Mouse (Mus musculus) liver, embryonic 12.5 days (tissue): ENCODE data around the gene Ush1g. TPM values are rescaled to one million over a fixed set of nuclear protein-coding genes. Genes with fewer than 3 reads are reported as not detected.

Source experiments
- ATAC-seq: fragments of 200-750 bp; cut with Nextera tagmentation; 2 replicates; pipeline ENCODE4 v1.8.0; 2017; ENCODE audit warnings: moderate number of reproducible peaks, mild to moderate bottlenecking, moderate library complexity
- H3K27ac ChIP-seq: fragments of 300-500 bp; sonication (generic); 2 replicates; pipeline ENCODE4 v1.5.1; 2016; ENCODE audit warnings: mild to moderate bottlenecking
- H3K27me3 ChIP-seq: fragments of 300-500 bp; sonication (generic); replicated peaks from 2 replicates; pipeline ENCODE4 v1.6.1; 2016; ENCODE audit warnings: mild to moderate bottlenecking, moderate library complexity
- H3K36me3 ChIP-seq: fragments of 300-500 bp; sonication (generic); 2 replicates; pipeline ENCODE4 v1.6.1; 2016; ENCODE audit warnings: mild to moderate bottlenecking, moderate library complexity
- H3K4me1 ChIP-seq: fragments of 300-500 bp; sonication (generic); 2 replicates; pipeline ENCODE4 v1.6.1; 2016
- H3K4me2 ChIP-seq: fragments of 300-500 bp; sonication (generic); 2 replicates; pipeline ENCODE4 v1.6.1; 2016; ENCODE audit warnings: mild to moderate bottlenecking, moderate library complexity
- H3K4me3 ChIP-seq: fragments of 300-500 bp; sonication (generic); 2 replicates; pipeline ENCODE4 v1.5.1; 2016; ENCODE audit warnings: mild to moderate bottlenecking, moderate library complexity
- H3K9ac ChIP-seq: fragments of 300-500 bp; sonication (generic); 2 replicates; pipeline ENCODE4 v1.6.1; 2016; ENCODE audit warnings: mild to moderate bottlenecking, moderate library complexity
- H3K9me3 ChIP-seq: fragments of 300-500 bp; sonication (generic); replicated peaks from 2 replicates; pipeline ENCODE4 v1.6.1; 2016; ENCODE audit warnings: mild to moderate bottlenecking, moderate library complexity
- WGBS: fragments of 180-500 bp; shearing (Covaris S2); methylation state at CpG from one replicate; pipeline ENCODE4 v1.1.7; 2016; ENCODE audit not compliant: insufficient replicate concordance; 5-methylcytosine and 5-hydroxymethylcytosine counted together
- polyA plus RNA-seq: library from polyadenylated mRNA; unstranded; fragments of >200 nt; fragmentation: Nextera tagmentation; extraction: Ambion mirVana; gene quantifications from 2 replicates; pipeline ENCODE4 v1.2.1, GENCODE M21; 2016

Ush1g gene
- polyA plus RNA-seq: 0.25 and 0.32 TPM in 2 replicates

DNA sequence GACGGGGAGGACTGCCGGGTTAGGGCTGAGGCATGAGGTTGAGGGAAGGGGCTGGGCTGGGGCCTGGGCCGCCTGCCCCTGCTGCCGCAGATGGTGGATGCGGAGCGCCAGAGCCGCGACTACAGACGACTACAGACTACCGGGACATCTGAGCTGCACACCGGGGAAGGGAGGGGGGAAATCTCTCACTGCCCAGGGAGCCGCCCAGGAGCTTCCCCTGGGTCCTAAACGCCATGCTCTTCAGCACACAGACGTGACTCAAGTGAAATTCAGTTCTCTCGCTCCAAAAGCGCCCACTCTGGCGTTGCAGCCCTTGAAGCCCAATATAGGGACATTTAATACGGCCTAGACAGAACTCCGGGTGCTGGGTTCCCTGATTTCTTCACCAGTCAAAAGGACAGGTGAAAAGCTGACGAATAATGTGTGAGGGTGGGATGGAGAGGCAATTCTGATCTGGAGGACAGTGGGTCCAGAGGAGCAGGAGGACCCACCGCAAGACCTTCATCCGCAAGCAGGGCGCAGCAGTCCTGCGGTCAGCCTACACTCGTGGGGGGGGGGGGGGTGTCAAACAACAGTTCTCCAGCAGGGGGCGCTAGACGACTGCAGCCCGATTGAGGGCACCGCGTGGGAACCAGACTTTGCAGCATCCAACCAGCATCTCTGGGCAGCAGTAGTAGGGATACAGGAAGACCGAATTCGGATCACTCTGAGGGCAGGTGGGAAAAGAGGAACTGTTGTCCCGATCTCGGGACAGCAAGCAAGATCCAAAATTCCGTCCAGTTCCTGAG is at the start of gene Ush1g:
Ush1g (minus strand) TSS at position 136 of the 788 bp plus-strand sequence.
- Histone ChIP-seq H3K4me2 (peak within 1 kb of the TSS; percentile 37), H3K4me1 (peaks cover 18% of the 10 kb centered on the region), H3K4me3 (no peak within 1 kb of the TSS; the same call in 1 of the 2 replicates), H3K9ac (no peak within 1 kb of the TSS), H3K36me3 (no peaks in the 10 kb centered on the region), H3K9me3 (no peaks in the 10 kb centered on the region), H3K27ac (no peak within 1 kb of the TSS), H3K27me3 (peaks cover 95% of the 10 kb centered on the region)
- WGBS: 8% methylated on average over 35 of the region's 35 CpGs
- ATAC-seq: no peak; the same call in 1 of the 2 replicates

DNA sequence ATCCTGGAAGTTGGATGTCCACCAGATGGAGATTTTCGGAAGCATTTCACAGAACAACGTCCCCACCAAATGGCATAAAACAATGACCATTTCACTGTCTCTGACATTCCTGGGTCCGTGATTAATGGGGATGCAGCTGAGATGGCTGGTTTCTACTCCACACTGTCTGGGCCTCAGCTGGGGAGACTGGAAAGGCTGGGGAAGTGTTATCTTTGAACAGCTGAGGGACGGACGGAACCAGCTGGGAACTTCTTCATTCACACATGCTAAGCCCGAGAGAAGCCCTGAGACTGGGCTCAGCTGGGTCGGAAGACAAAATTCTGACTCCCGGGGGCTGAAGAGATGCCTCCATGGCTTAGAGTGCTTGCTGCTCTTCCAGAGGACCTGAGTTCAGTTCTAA is 49.5 kb upstream of the Ush1g start:
- no peaks in the 10 kb centered on the region for H3K9me3 ChIP-seq
- no peak overlapping the region for H3K9ac ChIP-seq
- H3K4me3 ChIP-seq: no peak overlapping the region
- H3K27ac ChIP-seq: no peak overlapping the region
- H3K36me3 ChIP-seq: no peaks in the 10 kb centered on the region
- WGBS: 60% methylated on average over 8 of the region's 8 CpGs
- no peak overlapping the region for H3K4me2 ChIP-seq
- no peak for ATAC-seq
- peaks cover 98% of the 10 kb centered on the region for H3K27me3 ChIP-seq
- peaks cover 14% of the 10 kb centered on the region for H3K4me1 ChIP-seq

- no peak for ATAC-seq
- peaks cover 98% of the 10 kb centered on the region for H3K27me3 ChIP-seq
- whole genome bisulfite sequencing: 38% methylated on average over 7 of the region's 7 CpGs
Observed at GRCm38 (mm10) chr11:115370368-115370767, 48.5 kb upstream of the Ush1g start.

GRCm38 (mm10) chr11:115367395-115367944 is 45.6 kb upstream of the Ush1g start, which contains the start of gene Hid1:
Gene Hid1, minus strand, starts transcription at chr11:115367756.
- H3K4me2 ChIP-seq: peak within 1 kb of the TSS; percentile 71
- peak; percentile 71 for ATAC-seq
- peak within 1 kb of the TSS; percentile 42 for H3K4me3 ChIP-seq
- peaks cover 11% of the 10 kb centered on the region for H3K4me1 ChIP-seq
- H3K27me3 ChIP-seq: peaks cover 88% of the 10 kb centered on the region
- under 1% methylated on average over 39 of the region's 39 CpGs for WGBS
- peak within 1 kb of the TSS; percentile 39; the same call in 1 of the 2 replicates for H3K9ac ChIP-seq
- no peak within 1 kb of the TSS for H3K27ac ChIP-seq
- no peaks in the 10 kb centered on the region for H3K36me3 ChIP-seq
- no peaks in the 10 kb centered on the region for H3K9me3 ChIP-seq

More at GRCm38 (mm10) chr11:115370368-115370767, 48.5 kb upstream of the Ush1g start:
- Histone ChIP-seq H3K4me1 (peaks cover 14% of the 10 kb centered on the region), H3K27ac (no peak overlapping the region), H3K9ac (no peak overlapping the region), H3K4me2 (no peak overlapping the region), H3K9me3 (no peaks in the 10 kb centered on the region), H3K4me3 (no peak overlapping the region), H3K36me3 (no peaks in the 10 kb centered on the region)

- no peak overlapping the region for H3K27ac ChIP-seq
- peaks cover 11% of the 10 kb centered on the region for H3K4me1 ChIP-seq
- H3K4me3 ChIP-seq: peak overlapping the region; percentile 42
- H3K9ac ChIP-seq: 0 out of 2 replicates have a peak overlapping the region, but pooled peaks have one; percentile 39
- H3K4me2 ChIP-seq: peak overlapping the region; percentile 71
- H3K9me3 ChIP-seq: no peaks in the 10 kb centered on the region
- 8% methylated on average over 28 of the region's 28 CpGs for WGBS
- peaks cover 87% of the 10 kb centered on the region for H3K27me3 ChIP-seq
- 0 out of 2 replicates have a peak, but pooled peaks have one; percentile 20 for ATAC-seq
- H3K36me3 ChIP-seq: no peaks in the 10 kb centered on the region
Observed at GRCm38 (mm10) chr11:115366706-115367394, 45.0 kb upstream of the Ush1g start.

- Histone ChIP-seq H3K9ac (no peak overlapping the region), H3K4me2 (no peak overlapping the region), H3K9me3 (no peaks in the 10 kb centered on the region), H3K4me1 (peaks cover 11% of the 10 kb centered on the region), H3K27ac (no peak overlapping the region), H3K4me3 (no peak overlapping the region), H3K27me3 (peaks cover 87% of the 10 kb centered on the region), H3K36me3 (no peaks in the 10 kb centered on the region)
- WGBS: 27% methylated on average over 7 of the region's 7 CpGs
- ATAC-seq: no peak
Observed at GRCm38 (mm10) chr11:115366039-115366705, 44.3 kb upstream of the Ush1g start.

DNA sequence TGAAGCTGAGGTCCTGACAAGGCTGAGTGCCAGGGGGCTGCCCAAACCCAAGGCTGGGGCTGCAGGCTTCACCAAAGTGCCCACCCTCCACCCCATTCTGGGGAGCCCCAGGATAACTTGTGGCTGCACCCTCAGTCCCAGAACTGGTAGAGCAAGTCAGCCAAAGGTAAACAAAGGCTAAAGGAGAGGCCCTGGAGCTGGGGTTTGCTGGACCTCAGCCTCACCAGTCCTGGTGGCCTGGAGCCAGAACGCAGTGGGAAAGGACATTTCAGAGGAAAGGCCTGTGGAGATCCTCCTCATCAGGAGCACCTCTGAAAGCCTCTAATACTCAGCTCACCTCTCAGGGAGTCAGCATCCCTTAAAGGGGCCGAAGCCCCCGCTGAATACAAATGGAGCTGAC is 42.3 kb upstream of the Ush1g start:
- Histone ChIP-seq H3K27me3 (peaks cover 74% of the 10 kb centered on the region), H3K4me3 (no peak overlapping the region), H3K27ac (no peak overlapping the region), H3K9me3 (no peaks in the 10 kb centered on the region), H3K4me1 (peaks cover 11% of the 10 kb centered on the region), H3K4me2 (no peak overlapping the region), H3K36me3 (no peaks in the 10 kb centered on the region), H3K9ac (no peak overlapping the region)
- ATAC-seq: no peak
- 81% methylated on average over 3 of the region's 3 CpGs for WGBS

GRCm38 (mm10) chr11:115359726-115360125 is 37.9 kb upstream of the Ush1g start:
- Histone ChIP-seq H3K4me2 (no peak overlapping the region), H3K27me3 (peaks cover 65% of the 10 kb centered on the region), H3K4me3 (no peak overlapping the region), H3K4me1 (0 out of 2 replicates have a peak, but pooled peaks cover 4% of the 10 kb centered on the region), H3K9me3 (no peaks in the 10 kb centered on the region), H3K36me3 (no peaks in the 10 kb centered on the region), H3K9ac (no peak overlapping the region), H3K27ac (no peak overlapping the region)
- 0 out of 2 replicates have a peak, but pooled peaks have one; percentile 3 for ATAC-seq
- WGBS: 53% methylated on average over 6 of the region's 6 CpGs

DNA sequence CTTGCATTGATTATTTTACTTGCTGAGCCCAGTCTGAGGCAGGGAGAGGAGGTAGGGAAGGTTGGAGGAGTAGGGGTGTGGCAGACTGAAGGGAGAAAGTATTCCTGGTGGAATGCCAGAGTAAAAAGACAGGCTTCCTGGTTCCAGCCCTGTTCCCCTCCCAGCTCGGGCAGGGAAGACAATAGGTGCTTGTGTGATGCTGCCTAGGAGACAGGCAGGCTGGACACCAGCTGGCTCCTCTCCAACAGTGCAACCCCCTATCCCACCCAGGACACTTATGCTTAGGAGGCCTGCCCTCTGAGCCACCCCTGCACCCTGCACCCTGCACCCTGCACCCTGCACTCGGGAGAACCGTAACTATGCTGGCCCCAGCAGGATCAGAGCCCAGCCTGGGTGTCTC is 37.5 kb upstream of the Ush1g start:
- Histone ChIP-seq H3K27ac (no peak overlapping the region), H3K4me1 (0 out of 2 replicates have a peak, but pooled peaks cover 4% of the 10 kb centered on the region), H3K4me3 (no peak overlapping the region), H3K9me3 (no peaks in the 10 kb centered on the region), H3K9ac (no peak overlapping the region), H3K4me2 (no peak overlapping the region), H3K36me3 (no peaks in the 10 kb centered on the region), H3K27me3 (peaks cover 65% of the 10 kb centered on the region)
- 0 out of 2 replicates have a peak, but pooled peaks have one; percentile 25 for ATAC-seq
- WGBS: 48% methylated on average over 3 of the region's 3 CpGs

- Histone ChIP-seq H3K36me3 (no peaks in the 10 kb centered on the region), H3K4me3 (no peak overlapping the region), H3K4me2 (no peak overlapping the region), H3K4me1 (0 out of 2 replicates have a peak, but pooled peaks cover 4% of the 10 kb centered on the region), H3K9ac (no peak overlapping the region), H3K9me3 (no peaks in the 10 kb centered on the region), H3K27me3 (peaks cover 59% of the 10 kb centered on the region), H3K27ac (no peak overlapping the region)
- no peak for ATAC-seq
- WGBS: 13% methylated on average over 5 of the region's 5 CpGs
Observed at GRCm38 (mm10) chr11:115358468-115358867, 36.6 kb upstream of the Ush1g start.

- no peaks in the 10 kb centered on the region for H3K36me3 ChIP-seq
- no peak overlapping the region for H3K4me2 ChIP-seq
- WGBS: 4% methylated on average over 8 of the region's 8 CpGs
- H3K9me3 ChIP-seq: no peaks in the 10 kb centered on the region
- no peak for ATAC-seq
- no peak overlapping the region for H3K27ac ChIP-seq
- H3K4me1 ChIP-seq: peaks cover 5% of the 10 kb centered on the region; the same call in 1 of the 2 replicates
- no peak overlapping the region for H3K9ac ChIP-seq
- H3K4me3 ChIP-seq: no peak overlapping the region
- H3K27me3 ChIP-seq: peaks cover 80% of the 10 kb centered on the region
Observed at GRCm38 (mm10) chr11:115354183-115354582, 32.3 kb upstream of the Ush1g start.
